ENCODE assay signal across 8 mouse cellular contexts in genomic region chr5:31696971-31697643, GRCm38 (mm10). TPM values are rescaled to one million over a fixed set of nuclear protein-coding genes. Genes with fewer than 3 reads are reported as not detected.
DNase-seq lines count a peak whose midpoint lies in the region; ATAC-seq and TF ChIP-seq lines count a peak whose summit lies in the region.

TSS of gene Rbks (minus strand) at chr5:31697627.

- H3K4me2 ChIP-seq in hindbrain, embryonic 13.5 days, result peak within 1 kb of the TSS; percentile 82

- no peaks in the 10 kb centered on the region; the same call in 1 of the 2 replicates for H3K36me3 ChIP-seq in liver, adult 2 months (ENCODE audit: control insufficient read depth, insufficient read depth, low read length)
- no peaks in the 10 kb centered on the region for H3K36me3 ChIP-seq in hindbrain, embryonic 13.5 days

- intact Hi-C loops in left cerebral cortex, postnatal 25 days (cut with DNase I), result loop anchor here (1.0 to 5.0 kb wide), 3 partner anchors 125 to 438 kb away; partner anchors contain the start of gene Fosl2

- peak within 1 kb of the TSS; percentile 93 for H3K4me3 ChIP-seq in liver, adult 2 months (ENCODE audit: insufficient read depth, low read depth, low read length)
- peak within 1 kb of the TSS; percentile 78 for H3K4me3 ChIP-seq in hindbrain, embryonic 13.5 days

- peak within 1 kb of the TSS; percentile 94 for H3K27ac ChIP-seq in liver, adult 2 months (replicated peaks; ENCODE audit: insufficient read depth, low read depth, low read length)
- peak within 1 kb of the TSS; percentile 95 for H3K27ac ChIP-seq in hindbrain, embryonic 13.5 days

- H3K9me3 ChIP-seq in hindbrain, embryonic 13.5 days, result no peaks in the 10 kb centered on the region

- peaks cover 2% of the 10 kb centered on the region; the same call in 1 of the 2 replicates for H3K4me1 ChIP-seq in liver, adult 2 months (ENCODE audit: control insufficient read depth, insufficient read depth, low read length)
- peaks cover 11% of the 10 kb centered on the region for H3K4me1 ChIP-seq in hindbrain, embryonic 13.5 days (replicated peaks)

- no peak for TF ChIP-seq POLR2A in liver, adult 2 months (IDR thresholded peaks at IDR 0.05; ENCODE audit: extremely low read depth, insufficient read depth, low read length)

- H3K27me3 ChIP-seq in liver, adult 2 months (ENCODE audit: control insufficient read depth, insufficient read depth, low read length), result no peaks in the 10 kb centered on the region
- no peaks in the 10 kb centered on the region for H3K27me3 ChIP-seq in hindbrain, embryonic 13.5 days

- no peak for TF ChIP-seq CTCF in liver, adult 2 months (IDR thresholded peaks at IDR 0.05; ENCODE audit: low read depth, low read length)

- WGBS in liver, adult 2 months, result 2% methylated on average over 18 of the region's 18 CpGs
- WGBS in hindbrain, embryonic 13.5 days, result 6% methylated on average over 18 of the region's 18 CpGs

- H3K79me2 ChIP-seq in liver, adult 2 months (ENCODE audit: control insufficient read depth, insufficient read depth, low read length), result peaks cover 4% of the 10 kb centered on the region; the same call in 1 of the 2 replicates

- DNase-seq in liver, adult 2 months (ENCODE audit: extremely low read depth, low read depth, low spot score), result peak; percentile 73
- DNase-seq in liver, result no peak
- peak; percentile 87 for DNase-seq in mesoderm, embryonic 11.5 days (ENCODE audit: low read depth, low spot score)
- no peak for DNase-seq in gastrocnemius, postnatal 25 days
- DNase-seq in layer of hippocampus, adult 18-20 months (ENCODE audit: low spot score in 2 of 2), result no peak
- DNase-seq in left cerebral cortex, postnatal 25 days (ENCODE audit: low spot score in 2 of 2), result no peak

- H3K9ac ChIP-seq in liver, adult 2 months (ENCODE audit: low read depth, low read length), result peak within 1 kb of the TSS; percentile 91
- H3K9ac ChIP-seq in hindbrain, embryonic 13.5 days, result peak within 1 kb of the TSS; percentile 90

- peak; percentile 69 for ATAC-seq in common myeloid progenitor, adult 5-6 weeks (replicated peaks; ENCODE audit: low read depth, poor library complexity, severe bottlenecking)
- peak; percentile 70 for ATAC-seq in hindbrain, embryonic 13.5 days (ENCODE audit: low FRiP score)

RNA-seq across cellular contexts. Expression of gene Rbks, which starts in this region (rescaled TPM):
- 15.8 and 18.4 TPM in 2 replicates for total RNA-seq in liver, adult 2 months (2014; rRNA removed)
- 11.4 and 11.6 TPM in 2 replicates for polyA plus RNA-seq in liver, adult 2 months (2012; rRNA removed)
- 9.6 and 16.8 TPM in 2 replicates for total RNA-seq in common myeloid progenitor, adult 5-6 weeks (2017)
- polyA plus RNA-seq in hindbrain, embryonic 13.5 days (2015; fragmentation: Nextera tagmentation; extraction: Ambion mirVana), result 2.1 and 2.8 TPM in 2 replicates
- 1 to 10 TPM; 2.3 to 2.8 TPM for total RNA-seq in gastrocnemius, postnatal 25 days (2021)
- 1 to 10 TPM; 2.5 to 4.4 TPM for total RNA-seq in layer of hippocampus, adult 18-20 months (2021)
- 1 to 10 TPM; 3.0 to 3.3 TPM for total RNA-seq in left cerebral cortex, postnatal 25 days (2021)

Comparison
In these comparisons a context has a peak if more than half of its experiments do, and no peak if none do; other contexts are left out.
1. DNase-seq: peak in liver, adult 2 months (single experiment) and mesoderm, embryonic 11.5 days (single experiment); none in liver (single experiment), gastrocnemius, postnatal 25 days (single experiment), layer of hippocampus, adult 18-20 months (0 of 2) and left cerebral cortex, postnatal 25 days (0 of 2).